Mouse (Mus musculus): ENCODE measurements at regions not wholly inside any gene's neighbourhood (a gene's known extent, or its start where the extent isn't known, plus 50 kb on each side); places are given as distances from the start of the nearest gene placed in this dataset.

DNA sequence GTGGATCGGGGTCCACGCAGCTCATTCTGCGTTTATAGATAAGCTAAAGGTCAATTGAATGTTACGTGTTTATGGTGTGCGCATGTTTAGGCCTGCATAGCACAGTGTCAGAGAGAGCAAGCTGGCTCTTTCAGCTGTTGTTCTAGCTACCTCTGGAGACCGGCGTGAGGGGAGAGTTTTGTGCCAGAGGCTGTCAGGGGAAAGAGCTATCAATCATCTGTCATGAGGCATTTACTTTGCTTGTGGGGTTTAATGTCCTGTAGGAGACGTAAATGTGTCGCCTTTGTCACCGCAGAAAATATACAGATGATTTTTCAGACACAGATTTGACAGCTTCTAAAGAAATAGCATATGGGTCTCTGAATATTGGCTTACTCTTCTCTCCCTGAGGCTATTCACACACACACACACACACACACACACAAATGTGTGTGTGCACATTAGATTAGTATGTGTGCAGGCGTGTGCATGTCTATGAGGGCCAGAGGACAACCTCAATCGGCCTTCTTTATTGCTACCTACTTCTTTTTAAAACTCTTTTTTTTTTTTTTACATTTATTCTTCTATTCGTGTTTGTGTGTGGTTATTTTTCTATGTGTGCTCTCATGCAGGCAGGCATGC is 432.0 kb upstream of the Mctp2 start:
- peak; percentile 25 for DNase-seq (ENCODE audit: low read depth)

DNA sequence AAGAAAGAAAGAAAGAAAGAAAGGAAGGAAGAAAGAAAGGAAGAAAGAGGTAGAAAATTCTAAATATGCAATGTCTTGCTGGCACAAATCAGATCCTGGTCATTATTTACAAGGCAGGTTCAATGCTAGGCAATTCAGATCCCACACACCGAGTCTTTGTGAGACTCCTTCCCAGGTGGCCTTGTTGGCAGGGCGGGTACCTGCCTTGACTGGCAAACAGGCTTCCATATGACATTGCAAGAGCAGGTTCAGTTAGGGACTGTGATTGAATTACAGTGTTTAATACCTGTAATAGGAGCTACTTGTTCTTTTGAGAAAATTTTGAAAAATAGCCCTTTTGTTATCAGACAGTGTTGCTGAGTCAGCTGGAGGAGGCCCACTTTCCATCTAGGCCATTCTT is 436.0 kb upstream of the Mctp2 start:
- DNase-seq (ENCODE audit: low read depth), result no peak

GRCm38 (mm10) chr7:72751501-72751917 is 445.1 kb upstream of the Mctp2 start:
- peak; percentile 40 for DNase-seq (ENCODE audit: low read depth)

DNA sequence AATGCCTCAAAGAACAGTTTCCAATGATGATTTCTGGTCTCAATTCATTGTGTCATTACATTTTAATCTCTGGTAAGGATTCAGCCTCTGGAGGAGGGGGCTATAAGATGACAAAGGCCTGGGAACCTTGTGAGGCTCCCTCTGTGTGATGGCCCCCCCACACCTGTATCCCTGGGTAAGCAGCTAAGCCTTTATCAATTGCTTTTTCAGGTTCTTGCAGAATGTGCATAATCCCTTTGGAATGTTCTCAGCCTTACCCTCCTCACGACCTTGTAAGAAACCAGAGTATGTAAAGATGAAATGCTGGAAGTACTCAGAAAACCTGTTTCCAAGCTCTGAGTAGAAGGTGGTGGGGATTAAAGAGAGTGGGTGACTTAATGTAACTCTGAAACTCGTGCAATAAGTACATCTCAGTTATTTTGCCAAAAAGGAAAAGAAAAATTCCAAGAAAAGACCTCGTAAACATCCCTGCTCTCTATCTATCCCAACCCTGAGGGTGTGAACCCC is 446.7 kb upstream of the Mctp2 start:
- DNase-seq (ENCODE audit: low read depth), result peak; percentile 11

DNA sequence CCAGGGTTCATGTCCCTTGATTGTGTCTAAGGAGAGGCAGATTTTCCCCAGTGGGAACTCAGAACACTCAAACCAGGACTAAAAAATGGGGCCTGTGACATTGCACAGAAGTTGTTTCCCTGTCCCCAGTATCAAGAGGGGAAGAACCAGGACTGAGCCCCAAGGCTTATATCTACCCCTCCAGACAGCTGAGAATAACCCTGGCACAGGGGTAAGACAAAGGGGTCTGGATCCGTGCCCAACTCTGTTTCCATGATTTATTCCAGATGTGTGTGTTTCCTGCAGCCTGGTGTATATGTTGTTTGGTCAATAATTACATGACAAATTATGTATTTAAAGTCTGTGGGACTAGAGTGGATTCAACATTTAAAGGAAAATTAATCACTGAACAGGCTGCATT is 456.3 kb upstream of the Mctp2 start:
- peak; percentile 74 for DNase-seq (ENCODE audit: low read depth)

GRCm38 (mm10) chr7:72768705-72769104 is 462.3 kb upstream of the Mctp2 start:
- DNase-seq (ENCODE audit: low read depth), result no peak

DNA sequence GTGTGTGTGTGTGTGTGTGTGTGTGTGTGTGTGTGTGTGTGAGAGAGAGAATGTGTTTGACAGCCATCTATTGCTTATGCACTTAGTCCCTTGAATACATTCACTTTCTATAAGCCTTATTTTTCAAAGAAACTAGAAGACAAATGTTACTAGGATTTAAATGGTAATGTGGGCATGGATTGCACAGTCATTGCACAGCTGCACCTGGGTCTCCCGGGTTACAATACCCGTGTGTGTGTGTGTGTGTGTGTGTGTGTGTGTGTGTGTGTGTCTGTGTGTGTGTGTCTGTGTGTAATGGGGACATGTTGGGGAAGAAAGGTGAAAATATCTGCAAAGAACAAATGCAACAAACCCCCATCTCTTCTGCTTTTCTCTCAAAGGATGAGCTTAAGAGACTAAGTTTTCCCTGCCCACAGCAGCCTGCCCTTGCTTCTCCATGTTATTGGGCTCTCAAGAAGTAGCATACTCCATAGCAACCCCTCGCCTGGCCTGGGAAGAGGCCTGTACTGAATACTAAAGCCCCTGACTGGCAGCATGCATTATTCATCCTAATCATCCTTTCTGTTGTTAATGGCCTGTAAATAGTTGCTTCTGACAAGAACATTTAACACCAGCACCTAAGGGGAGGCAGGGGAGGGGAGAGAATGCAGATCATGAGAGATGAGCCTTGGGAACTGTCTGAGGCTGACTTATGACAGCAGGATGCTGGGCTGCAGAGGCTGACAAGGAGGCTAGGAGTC is 467.8 kb upstream of the Mctp2 start:
- no peak for DNase-seq (ENCODE audit: low read depth)

DNA sequence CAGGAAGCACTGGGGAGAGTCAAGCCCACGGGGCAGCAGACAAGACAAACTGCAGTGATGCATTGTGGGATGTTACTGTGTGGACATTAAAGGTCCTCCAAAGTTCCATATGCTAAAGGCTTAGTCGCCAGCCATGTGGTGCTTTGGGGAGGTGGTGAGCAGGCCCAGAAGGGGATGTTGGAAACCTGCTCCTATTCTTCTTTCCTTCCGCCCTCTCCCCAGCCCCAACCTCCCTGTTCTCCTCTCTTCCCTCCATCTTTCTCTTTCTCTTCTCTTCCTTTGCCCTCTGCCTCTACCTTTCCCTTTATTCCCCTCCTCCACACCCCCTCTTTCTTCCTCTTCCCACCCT is 468.3 kb upstream of the Mctp2 start:
- DNase-seq (ENCODE audit: low read depth), result no peak

DNA sequence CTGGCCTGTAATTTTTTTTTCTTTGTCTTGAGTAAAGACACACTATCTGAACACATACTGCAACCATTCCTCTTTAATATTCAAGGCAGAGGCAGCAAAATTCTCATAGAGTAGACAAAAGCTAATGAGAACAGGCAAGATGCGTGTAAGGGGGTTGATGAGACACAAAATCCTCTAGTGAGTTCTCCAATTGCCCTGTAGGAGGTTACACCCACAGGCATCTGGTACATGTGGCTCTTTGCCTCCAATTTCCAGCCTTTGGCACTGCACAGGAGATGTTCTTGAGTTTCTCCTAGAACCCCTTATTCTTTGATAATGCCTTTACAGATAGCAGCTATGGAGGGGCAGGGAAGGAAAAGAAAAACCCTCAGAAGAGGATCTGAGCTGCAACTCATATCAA is 480.9 kb upstream of the Mctp2 start:
- no peak for DNase-seq (ENCODE audit: low read depth)

- peak; percentile 62 for DNase-seq (ENCODE audit: low read depth)
These were observed 481.9 kb upstream of the Mctp2 start for GRCm38 (mm10) chr7:72788261-72788660.

DNA sequence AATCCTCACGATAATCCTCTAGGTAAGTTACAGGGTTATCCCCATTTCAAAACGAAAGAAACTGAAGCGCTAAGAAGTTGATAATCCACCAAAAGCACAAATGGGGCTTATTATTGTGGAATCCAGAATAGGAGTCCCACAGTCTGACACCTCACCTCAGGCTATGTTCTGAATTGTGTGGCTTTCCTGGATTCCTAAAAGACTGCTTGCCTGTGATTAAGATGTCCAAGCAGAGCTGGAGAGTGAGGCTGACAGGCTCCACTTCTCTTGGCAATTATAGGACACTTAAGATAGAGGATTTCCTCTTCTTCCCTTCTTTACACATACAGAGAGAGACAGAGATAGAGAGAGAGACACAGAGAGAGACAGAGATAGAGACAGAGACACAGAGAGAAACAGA is 515.7 kb upstream of the Mctp2 start:
- peak; percentile 65 for DNase-seq (ENCODE audit: low read depth)

GRCm38 (mm10) chr7:72826597-72826996 is 520.2 kb upstream of the Mctp2 start:
- no peak for DNase-seq (ENCODE audit: low read depth)

DNA sequence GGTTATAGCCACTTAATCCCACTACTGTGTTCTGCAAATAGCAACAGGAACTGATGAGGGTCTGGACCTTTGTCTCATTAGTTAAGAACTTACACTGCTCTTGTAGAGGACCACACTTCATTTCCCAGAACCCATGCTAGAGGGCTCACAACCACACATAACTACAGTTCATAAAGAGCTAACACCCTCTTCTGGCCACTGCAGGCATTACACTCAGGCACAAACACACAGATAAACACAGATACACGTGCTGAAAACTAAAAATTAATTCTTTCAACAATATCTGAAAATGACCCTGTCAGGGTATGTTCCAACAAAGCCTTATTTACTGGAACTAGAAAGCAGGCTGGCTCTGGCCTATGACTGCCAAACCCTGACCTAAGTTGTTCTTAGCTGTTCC is 529.0 kb upstream of the Mctp2 start:
- DNase-seq (ENCODE audit: low read depth), result no peak

DNA sequence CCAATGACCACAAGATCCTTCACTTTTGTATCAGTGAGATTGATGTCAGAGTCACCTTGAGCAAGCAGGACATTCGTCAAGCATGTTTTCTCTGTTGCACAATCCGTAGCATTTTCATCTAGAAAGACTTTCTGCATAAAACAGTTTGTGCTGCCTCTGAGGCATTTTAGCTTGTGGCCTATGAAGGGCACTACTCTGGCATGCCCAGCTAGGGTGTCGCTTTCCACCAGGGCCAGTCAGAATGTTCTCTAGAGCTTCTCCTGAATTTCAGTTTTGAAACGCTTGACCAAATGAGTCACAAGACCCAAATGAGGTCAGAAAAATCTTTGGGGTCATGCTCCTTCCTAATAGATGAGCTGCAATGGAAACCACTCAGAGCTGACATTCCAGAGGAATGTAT is 529.6 kb upstream of the Mctp2 start:
- DNase-seq (ENCODE audit: low read depth), result peak; percentile 31

GRCm38 (mm10) chr7:72836457-72836985 is 530.1 kb upstream of the Mctp2 start:
- no peak for DNase-seq (ENCODE audit: low read depth)

GRCm38 (mm10) chr7:72837992-72838655 is 531.7 kb upstream of the Mctp2 start:
- no peak for DNase-seq (ENCODE audit: low read depth)

DNA sequence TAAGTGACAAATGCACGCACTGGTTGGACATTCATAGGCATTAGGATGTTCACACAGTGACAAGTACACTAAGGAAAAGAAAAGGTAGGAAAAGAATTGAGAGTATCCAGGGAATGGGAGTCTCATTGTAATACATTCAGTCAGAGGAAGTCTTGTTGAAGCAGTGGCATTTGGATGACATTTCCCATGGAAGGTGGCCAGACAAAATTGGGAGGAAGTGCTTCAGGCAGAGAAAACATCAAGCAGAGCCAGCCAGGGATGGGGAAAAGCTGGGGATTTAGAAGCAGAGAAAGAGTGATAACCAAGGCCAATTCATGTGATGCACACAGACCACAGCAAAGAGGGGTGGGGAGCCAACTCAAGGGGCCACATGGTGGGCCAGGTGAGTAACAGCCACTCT is 524.0 kb upstream of the Rgma start:
- DNase-seq (ENCODE audit: low read depth), result no peak

- DNase-seq (ENCODE audit: low read depth), result no peak
These were observed 520.8 kb upstream of the Rgma start for GRCm38 (mm10) chr7:72854501-72855002.

- DNase-seq (ENCODE audit: low read depth), result no peak
These were observed 508.1 kb upstream of the Rgma start for GRCm38 (mm10) chr7:72866966-72867754.

- DNase-seq (ENCODE audit: low read depth), result no peak
These were observed 506.2 kb upstream of the Rgma start for GRCm38 (mm10) chr7:72869068-72869467.

DNA sequence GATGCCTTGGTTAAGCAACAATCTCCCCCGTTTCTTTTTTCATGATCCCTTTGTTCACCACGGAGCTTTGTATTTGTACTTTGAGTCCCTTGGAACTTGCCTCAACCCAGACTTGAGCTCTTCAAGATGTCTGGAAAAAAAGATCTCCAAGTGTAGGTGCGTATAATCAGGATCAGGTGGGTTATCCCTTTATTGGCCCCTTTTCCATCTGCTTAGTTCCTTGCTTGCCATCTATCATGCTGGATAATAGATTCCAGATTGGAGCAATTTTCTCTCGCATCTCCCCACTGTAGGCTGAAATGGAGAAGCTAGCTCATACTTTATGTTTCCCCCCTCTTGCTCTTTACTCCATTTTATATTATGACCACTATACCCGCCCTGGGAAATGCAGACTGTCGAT is 474.5 kb upstream of the Rgma start:
- peak; percentile 4 for DNase-seq (ENCODE audit: low read depth)

DNA sequence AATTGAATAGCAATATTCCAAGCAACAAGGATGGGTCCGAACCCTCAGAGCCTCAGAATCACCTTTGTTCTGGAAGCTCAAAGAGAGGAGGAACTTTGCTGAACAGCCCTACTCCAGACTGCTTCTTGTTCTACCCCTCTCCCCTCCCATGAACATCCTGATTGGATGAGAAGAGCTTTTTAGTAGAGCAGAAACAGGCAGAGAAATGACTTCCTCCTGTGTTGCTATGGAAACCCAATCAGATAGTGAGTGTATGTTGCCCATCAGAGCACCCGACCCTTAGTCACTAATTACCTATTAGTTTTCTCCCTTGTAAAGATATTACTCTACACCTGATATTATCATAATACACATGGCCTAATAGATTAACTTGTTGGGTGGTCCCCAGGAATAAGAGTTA is 469.4 kb upstream of the Rgma start:
- DNase-seq (ENCODE audit: low read depth), result no peak

Data from NIH3T3 (cell line).